Mouse (Mus musculus) spleen, adult 2 months (tissue): ENCODE measurements around the gene Stat2.

ENCODE experiments used
- CTCF ChIP-seq: fragments of 200-500 bp; IDR thresholded peaks from 2 replicates; pipeline ENCODE4 v1.5.1; 2011; ENCODE audit warnings: mild to moderate bottlenecking, inconsistent platforms; ENCODE audit not compliant: insufficient read depth, insufficient read length, insufficient replicate concordance; ENCODE audit errors: extremely low read depth
- POLR2A ChIP-seq: fragments of 200-500 bp; IDR thresholded peaks from 2 replicates; pipeline ENCODE4 v1.6.1; 2011; ENCODE audit warnings: low read depth, low read length, inconsistent platforms

DNA sequence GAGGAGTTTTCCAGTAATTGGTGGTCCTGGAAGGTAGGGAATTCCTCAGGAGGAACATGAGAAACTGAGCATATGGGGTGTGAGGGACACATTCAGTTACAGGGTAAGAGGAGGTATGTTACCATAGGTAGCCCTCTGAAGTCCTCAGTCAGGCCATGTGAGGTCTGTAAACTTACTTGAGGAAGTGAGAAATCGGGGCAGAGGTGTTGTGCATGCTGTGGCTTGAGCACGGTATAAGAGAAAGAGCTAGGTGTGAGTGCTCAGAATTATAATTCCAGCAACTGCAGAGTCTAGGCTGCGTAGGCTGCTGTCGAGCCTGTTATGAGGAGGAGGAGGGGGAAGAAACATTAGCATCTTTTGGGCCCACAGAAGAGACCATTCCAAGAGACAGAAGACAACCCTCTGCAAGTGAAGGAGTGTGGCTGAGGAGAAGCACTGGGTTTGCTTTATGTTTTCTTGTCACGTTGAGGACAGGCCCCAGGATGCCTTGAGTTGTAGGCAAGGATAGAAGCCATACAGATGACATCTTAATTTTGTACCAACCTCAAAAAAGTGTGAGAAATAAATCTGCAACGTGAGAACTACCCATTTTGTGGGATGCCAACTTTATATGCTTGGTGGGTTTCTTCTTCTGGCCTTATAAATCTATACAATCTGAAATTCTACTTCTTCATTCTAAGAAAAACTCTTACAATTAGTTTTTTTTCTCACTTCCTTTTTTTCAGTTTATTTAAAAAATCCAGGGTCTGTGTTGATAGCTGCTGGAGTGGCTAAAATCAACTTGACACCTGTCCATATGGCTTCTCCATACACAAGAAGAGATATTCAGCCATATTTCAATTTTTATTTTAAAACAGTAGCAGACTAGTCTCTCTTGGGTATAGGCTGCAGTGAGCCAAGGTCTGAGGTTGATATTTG lies 6.7 kb upstream of the Stat2 start:
- no peak for TF ChIP-seq CTCF
- no peak; the same call in 1 of the 2 replicates for TF ChIP-seq POLR2A
